Mouse (Mus musculus) adrenal gland, adult 2 months (tissue): ENCODE data around the gene Hps5. TPM values are rescaled to one million over a fixed set of nuclear protein-coding genes. Genes with fewer than 3 reads are reported as not detected.
"Not testable (repeated sequence)": the region's sequence is repeated elsewhere in the genome, so short reads cannot be mapped to it uniquely, and the experiment has no call there.

ENCODE experiments used
- DNase-seq: peaks from one replicate; pipeline ENCODE4 v3.0.0; 2021
- polyA plus RNA-seq: library from polyadenylated mRNA; depleted of rRNA; stranded (reverse); fragments of >200 nt; gene quantifications from 2 replicates; pipeline ENCODE4 v1.2.3, GENCODE M21; 2012
- total RNA-seq, 2 experiments: library from RNA; stranded (reverse); gene quantifications; 2 replicates each; pipeline ENCODE4 v1.2.3; 2021

The Hps5 gene
- total and polyA plus RNA-seq, 3 experiments = 11.3 to 23.9 (median 20.1) TPM

- DNase-seq = no peak
Observed at GRCm38 (mm10) chr7:46827803-46828184, 31.9 kb upstream of the Hps5 start.

GRCm38 (mm10) chr7:46827046-46827802 is 31.4 kb upstream of the Hps5 start:
- DNase-seq = no peak

- not testable (repeated sequence) for DNase-seq
Observed at GRCm38 (mm10) chr7:46820876-46821632, 25.2 kb upstream of the Hps5 start.

- DNase-seq = no peak
Observed at GRCm38 (mm10) chr7:46814012-46814411, 18.1 kb upstream of the Hps5 start.

- no peak for DNase-seq
Observed at GRCm38 (mm10) chr7:46810325-46810724, 14.5 kb upstream of the Hps5 start.

- DNase-seq = no peak
Observed at GRCm38 (mm10) chr7:46796779-46797178, 915 bp upstream of the Hps5 start.

GRCm38 (mm10) chr7:46796206-46796679 is 379 bp upstream of the Hps5 start:
- DNase-seq = no peak

- DNase-seq = no peak
Observed at GRCm38 (mm10) chr7:46793871-46794270, 2.0 kb downstream of the Hps5 start.

- no peak for DNase-seq
Observed at GRCm38 (mm10) chr7:46789177-46789849, 6.6 kb downstream of the Hps5 start.

GRCm38 (mm10) chr7:46770706-46771105 is 25.2 kb downstream of the Hps5 start:
- peak; percentile 45 for DNase-seq

- DNase-seq = no peak
Observed at GRCm38 (mm10) chr7:46768451-46768850, 27.4 kb downstream of the Hps5 start.

- DNase-seq = no peak
Observed at GRCm38 (mm10) chr7:46767371-46767770, 28.5 kb downstream of the Hps5 start.

- no peak for DNase-seq
Observed at GRCm38 (mm10) chr7:46764672-46765071, 31.2 kb downstream of the Hps5 start.

- DNase-seq = no peak
Observed at GRCm38 (mm10) chr7:46762601-46763000, 33.3 kb downstream of the Hps5 start.

- peak; percentile 48 for DNase-seq
Observed at GRCm38 (mm10) chr7:46761049-46761795, 34.6 kb downstream of the Hps5 start.

GRCm38 (mm10) chr7:46751490-46751889 is 44.4 kb downstream of the Hps5 start, which contains the start of gene Saa2:
TSS of gene Saa2 (plus strand) at chr7:46751790.
- DNase-seq = no peak

- no peak for DNase-seq
Observed at GRCm38 (mm10) chr7:46748459-46748858, 47.4 kb downstream of the Hps5 start.

GRCm38 (mm10) chr7:46746381-46746780 is 49.5 kb downstream of the Hps5 start:
- peak; percentile 21 for DNase-seq

GRCm38 (mm10) chr7:46745816-46746215 is 50.0 kb downstream of the Hps5 start:
- peak; percentile 71 for DNase-seq

GRCm38 (mm10) chr7:46742880-46743279 is 53.0 kb downstream of the Hps5 start, which contains the start of gene Saa1:
TSS of gene Saa1 (minus strand) at chr7:46742980.
- DNase-seq = not testable (repeated sequence)

- not testable (repeated sequence) for DNase-seq
Observed at GRCm38 (mm10) chr7:46740041-46740440, 55.8 kb downstream of the Hps5 start.
